Mouse (Mus musculus) adrenal gland, postnatal 36 days (tissue): ENCODE measurements around the gene Shoc2. TPM values are rescaled to one million over a fixed set of nuclear protein-coding genes. Genes with fewer than 3 reads are reported as not detected.

Experiments used
- total RNA-seq, 2 experiments: library from RNA; stranded (reverse); gene quantifications; 2 replicates each; pipeline ENCODE4 v1.2.3; 2021

The Shoc2 gene
- total RNA-seq, 2 experiments from 2014 or later, result 47.5 to 52.6 TPM

Other genes with a start within 250 kb of the Shoc2 start
- gene Pdcd4, start 52.1 kb upstream of the Shoc2 start, total RNA-seq, result 100 to 1,000 TPM in 1 of 2 experiments, 10 to 100 TPM in 1; 83.2 to 121 TPM
- gene Bbip1, start 321 bp downstream of the Shoc2 start, total RNA-seq, result 10 to 100 TPM; 26.2 to 29.1 TPM
- under 1 TPM; 0.36 to 0.40 TPM for gene Adra2a, start 99.8 kb downstream of the Shoc2 start, total RNA-seq